Mouse (Mus musculus): ENCODE measurements around the gene Lhcgr.

Lhcgr gene

GRCm38 (mm10) chr17:88703112-88703511, 88.7 kb downstream of the Lhcgr start:
- in situ Hi-C loops (cut with MboI, MseI), result loop anchor here (5.0 kb wide), 1 partner anchor 34 kb away; no protein-coding TSS in a partner anchor

GRCm38 (mm10) chr17:88702345-88702744, 89.4 kb downstream of the Lhcgr start:
- in situ Hi-C loops (cut with MboI, MseI), result loop anchor here (5.0 kb wide), 1 partner anchor 35 kb away; no protein-coding TSS in a partner anchor

- in situ Hi-C loops (cut with MboI, MseI), result loop anchor here (5.0 kb wide), 1 partner anchor 36 kb away; no protein-coding TSS in a partner anchor
These were observed 90.9 kb downstream of the Lhcgr start for GRCm38 (mm10) chr17:88700901-88701300.

GRCm38 (mm10) chr17:88696656-88697333, 95.0 kb downstream of the Lhcgr start:
- in situ Hi-C loops (cut with MboI, MseI), result no loop called here

DNA sequence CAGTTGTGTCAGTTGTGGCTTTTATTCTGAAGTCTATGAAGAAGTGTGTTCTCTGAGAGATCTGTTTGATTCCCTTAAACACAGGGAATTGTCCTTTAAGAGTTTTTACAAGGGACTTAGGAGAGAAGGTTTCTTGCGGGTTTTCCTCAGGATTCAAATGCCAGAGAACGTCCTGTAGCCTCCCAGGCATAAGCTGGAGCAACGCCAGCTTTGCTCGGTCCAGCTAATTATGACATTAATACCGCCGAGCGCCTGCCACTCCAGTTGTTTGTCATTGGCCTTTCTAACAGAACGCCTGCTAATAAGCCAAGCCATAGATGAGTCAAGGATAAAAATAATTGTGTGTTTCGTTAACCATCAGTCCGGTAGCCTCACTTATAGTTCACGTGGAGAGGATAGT, 103.6 kb downstream of the Lhcgr start:
- in situ Hi-C loops (cut with MboI, MseI), result no loop called here

DNA sequence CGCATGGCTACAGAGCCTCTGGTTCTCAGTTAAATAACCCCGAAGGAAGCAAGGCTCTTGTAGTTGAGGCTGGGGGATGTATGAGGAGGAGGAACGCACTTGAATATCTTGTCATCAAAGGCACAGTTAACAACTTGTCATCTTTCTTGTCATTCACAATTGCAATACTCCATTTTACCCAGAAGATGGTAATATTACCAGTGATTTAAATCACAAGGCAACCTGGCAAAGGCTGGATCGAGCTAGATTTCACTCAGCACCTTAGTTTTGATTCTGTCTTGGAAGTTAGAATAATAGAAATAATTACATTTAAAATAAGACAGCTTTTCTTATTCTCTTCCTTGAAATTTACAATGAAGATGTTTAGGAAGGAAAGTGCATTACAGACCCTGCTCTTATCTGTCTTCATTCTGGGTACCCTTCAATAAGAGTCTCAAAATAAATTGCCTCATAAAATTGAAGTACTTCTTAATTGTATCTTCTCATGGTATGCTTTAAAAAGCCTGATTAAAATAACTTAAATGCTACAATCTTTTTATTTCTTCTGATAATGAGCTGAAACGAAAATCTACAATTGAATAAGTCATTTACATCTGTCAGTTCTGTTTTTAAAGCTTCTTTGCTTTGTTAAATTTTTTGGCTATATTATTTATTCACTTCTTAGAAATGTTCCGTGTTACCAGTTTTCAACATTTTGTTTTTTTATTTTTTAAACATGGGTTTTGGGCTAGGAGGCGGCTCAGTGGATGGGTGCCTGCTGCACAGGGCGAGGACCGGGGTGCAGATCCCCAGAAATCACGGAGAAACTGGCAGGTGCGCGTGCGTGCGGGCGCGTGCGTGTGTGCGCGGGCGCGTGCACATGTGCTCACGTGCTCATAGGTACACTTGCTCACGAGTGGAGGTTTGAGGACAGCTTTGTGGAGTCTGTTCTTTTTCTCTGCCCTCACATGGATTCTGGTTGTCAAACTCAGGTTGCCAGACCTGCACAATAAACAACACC, 116.2 kb downstream of the Lhcgr start:
- in situ Hi-C loops (cut with MboI, MseI), result no loop called here

DNA sequence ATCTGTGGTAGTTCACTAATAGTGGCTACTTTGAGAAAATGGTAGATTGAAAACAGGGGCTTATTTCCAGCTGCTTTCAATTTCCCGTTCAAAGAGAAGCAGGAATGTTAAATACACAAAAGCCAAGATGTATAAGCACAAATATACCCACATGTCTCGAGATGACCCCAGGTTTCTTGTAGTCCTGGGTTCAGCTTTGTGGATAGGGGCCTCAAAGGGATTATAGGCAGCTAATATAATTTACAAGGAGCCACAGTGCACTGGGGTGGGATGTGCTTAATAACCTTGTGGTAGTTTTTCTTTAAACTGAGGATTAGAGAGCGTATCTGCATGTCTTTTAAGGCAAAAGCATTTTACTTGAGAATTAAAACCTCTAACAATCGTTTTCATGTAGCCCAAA, 121.0 kb downstream of the Lhcgr start:
- in situ Hi-C loops (cut with MboI, MseI), result loop anchor here (25.0 kb wide), 1 partner anchor 1842 kb away; no protein-coding TSS in a partner anchor

GRCm38 (mm10) chr17:88669921-88670320, 121.9 kb downstream of the Lhcgr start:
- in situ Hi-C loops (cut with MboI, MseI), result loop anchor here (10.0 to 25.0 kb wide), 2 partner anchors 1045 to 1842 kb away; no protein-coding TSS in a partner anchor

GRCm38 (mm10) chr17:88668452-88668851, 123.3 kb downstream of the Lhcgr start, which contains the start of gene Gtf2a1l:
Gtf2a1l (plus strand) TSS chr17:88668660.
- in situ Hi-C loops (cut with MboI, MseI), result loop anchor here (10.0 to 25.0 kb wide), 2 partner anchors 1046 to 1844 kb away; no protein-coding TSS in a partner anchor
